Mouse (Mus musculus) limb, embryonic 11.5 days (tissue): Measurements from ENCODE around the gene Cldn7. TPM values are rescaled to one million over a fixed set of nuclear protein-coding genes. Genes with fewer than 3 reads are reported as not detected.

ENCODE experiments used
- microRNA counts: library from miRNA; unstranded; fragments of <30 nt; microRNA quantifications from one replicate; lab custom pipeline; 2016
- microRNA-seq: library from miRNA; unstranded; fragments of <30 nt; microRNA quantifications from one replicate; pipeline ENCODE4, GENCODE M21; 2016
- polyA plus RNA-seq: library from polyadenylated mRNA; unstranded; fragments of >200 nt; fragmentation: Nextera tagmentation; extraction: Ambion mirVana; gene quantifications from 2 replicates; pipeline ENCODE4 v1.2.1, GENCODE M21; 2014

The Cldn7 gene
- polyA plus RNA-seq, 1 experiment from 2014 or later, result 13.2 TPM

MicroRNAs within 50 kb of the gene (microRNA counts, 519-probe panel; counts per million panel counts)
- not detected for microRNA mmu-miR-324-3p (lab: Ali Mortazavi, UCI)
- 4,203 counts per million, percentile 62 among the panel's probes with 10 or more counts for microRNA mmu-miR-324-5p (lab: Ali Mortazavi, UCI)

Small RNA genes lying within 50 kb of the gene (microRNA-seq; reads per million reads assigned to microRNA genes)
- gene Gm44349 (not detected), gene Mir324 (4,816 reads per million, percentile 89 among the genes with 10 or more reads in this experiment)

Other genes with a start within 250 kb of the Cldn7 start
- 64.0 and 78.3 TPM in 2 replicates for gene Polr2a, start 206.1 kb upstream of the Cldn7 start, polyA plus RNA-seq
- gene Slc35g3, start 202.8 kb upstream of the Cldn7 start, polyA plus RNA-seq, result 0.09 TPM in 1 of 2 replicates, not detected in the other
- 0.96 and 1.1 TPM in 2 replicates for gene Zbtb4, start 198.9 kb upstream of the Cldn7 start, polyA plus RNA-seq
- 4.3 and 4.4 TPM in 2 replicates for gene Chrnb1, start 168.8 kb upstream of the Cldn7 start, polyA plus RNA-seq
- 0.36 and 0.67 TPM in 2 replicates for gene Fgf11, start 162.9 kb upstream of the Cldn7 start, polyA plus RNA-seq
- gene Tmem102, start 159.2 kb upstream of the Cldn7 start, polyA plus RNA-seq, result 1.8 and 2.0 TPM in 2 replicates
- gene Gm39566, start 149.5 kb upstream of the Cldn7 start, polyA plus RNA-seq, result not detected in 2 replicates
- gene Spem2, start 146.3 kb upstream of the Cldn7 start, polyA plus RNA-seq, result not detected in 2 replicates
- 0.15 and 0.18 TPM in 2 replicates for gene Spem1, start 142.6 kb upstream of the Cldn7 start, polyA plus RNA-seq
- gene Nlgn2, start 127.0 kb upstream of the Cldn7 start, polyA plus RNA-seq, result 5.8 and 6.2 TPM in 2 replicates
- gene Tmem256, start 126.3 kb upstream of the Cldn7 start, polyA plus RNA-seq, result 285 and 304 TPM in 2 replicates
- 115 TPM in 2 replicates for gene Plscr3, start 118.4 kb upstream of the Cldn7 start, polyA plus RNA-seq
- gene Tnk1, start 106.0 kb upstream of the Cldn7 start, polyA plus RNA-seq, result 0.89 and 1.2 TPM in 2 replicates
- not detected in 2 replicates for gene Tmem95, start 86.8 kb upstream of the Cldn7 start, polyA plus RNA-seq
- gene Kctd11, start 83.4 kb upstream of the Cldn7 start, polyA plus RNA-seq, result 3.7 and 4.3 TPM in 2 replicates
- 0.72 and 0.78 TPM in 2 replicates for gene Acap1, start 69.2 kb upstream of the Cldn7 start, polyA plus RNA-seq
- 24.8 and 26.5 TPM in 2 replicates for gene 2810408A11Rik, start 63.8 kb upstream of the Cldn7 start, polyA plus RNA-seq
- gene Neurl4, start 63.7 kb upstream of the Cldn7 start, polyA plus RNA-seq, result 15.3 and 15.5 TPM in 2 replicates
- gene Gps2, start 50.9 kb upstream of the Cldn7 start, polyA plus RNA-seq, result 90.8 and 94.0 TPM in 2 replicates
- 2,284 and 2,370 TPM in 2 replicates for gene Eif5a, start 42.8 kb upstream of the Cldn7 start, polyA plus RNA-seq
- 11.2 and 11.3 TPM in 2 replicates for gene Ybx2, start 29.0 kb upstream of the Cldn7 start, polyA plus RNA-seq
- 21.0 and 22.7 TPM in 2 replicates for gene Slc2a4, start 16.6 kb upstream of the Cldn7 start, polyA plus RNA-seq
- 22.8 and 27.6 TPM in 2 replicates for gene Ctdnep1, start 16.4 kb downstream of the Cldn7 start, polyA plus RNA-seq
- gene Elp5, start 17.7 kb downstream of the Cldn7 start, polyA plus RNA-seq, result 148 and 151 TPM in 2 replicates
- gene Gabarap, start 26.4 kb downstream of the Cldn7 start, polyA plus RNA-seq, result 397 and 432 TPM in 2 replicates
- gene Phf23, start 31.0 kb downstream of the Cldn7 start, polyA plus RNA-seq, result 56.1 and 64.9 TPM in 2 replicates
- 47.3 and 52.0 TPM in 2 replicates for gene Dvl2, start 35.8 kb downstream of the Cldn7 start, polyA plus RNA-seq
- gene Acadvl, start 50.6 kb downstream of the Cldn7 start, polyA plus RNA-seq, result 52.9 and 53.5 TPM in 2 replicates
- gene Dlg4, start 52.2 kb downstream of the Cldn7 start, polyA plus RNA-seq, result 10.0 and 10.8 TPM in 2 replicates
- gene Asgr1, start 89.3 kb downstream of the Cldn7 start, polyA plus RNA-seq, result 1.0 and 1.6 TPM in 2 replicates
- gene Asgr2, start 127.9 kb downstream of the Cldn7 start, polyA plus RNA-seq, result not detected in 2 replicates
- 0.21 TPM in 1 of 2 replicates, not detected in the other for gene Mgl2, start 165.6 kb downstream of the Cldn7 start, polyA plus RNA-seq
- gene Clec10a, start 191.4 kb downstream of the Cldn7 start, polyA plus RNA-seq, result not detected in 2 replicates
- gene Slc16a11, start 248.0 kb downstream of the Cldn7 start, polyA plus RNA-seq, result 0.21 and 0.67 TPM in 2 replicates